Mouse (Mus musculus) c-Kit-positive CD71-positive TER-119-negative erythroid progenitor cells, embryonic 14.5 days (primary cell): ENCODE measurements around the gene Prkce.

Source experiments
- DNase-seq: peaks from one replicate; pipeline ENCODE4 v3.0.0-alpha.2; 2013; ENCODE audit warnings: low read depth

The Prkce gene

GRCm38 (mm10) chr17:86637311-86637710, 469.7 kb downstream of the Prkce start:
- no peak for DNase-seq

- no peak for DNase-seq
Observed at GRCm38 (mm10) chr17:86639279-86639678, 471.7 kb downstream of the Prkce start.

GRCm38 (mm10) chr17:86647226-86647625, 479.6 kb downstream of the Prkce start:
- no peak for DNase-seq

GRCm38 (mm10) chr17:86648856-86649435, 481.4 kb downstream of the Prkce start:
- no peak for DNase-seq

GRCm38 (mm10) chr17:86650241-86650640, 482.7 kb downstream of the Prkce start:
- DNase-seq: no peak

- no peak for DNase-seq
Observed at GRCm38 (mm10) chr17:86651091-86651490, 483.5 kb downstream of the Prkce start.

- DNase-seq: no peak
Observed at GRCm38 (mm10) chr17:86652751-86653150, 485.2 kb downstream of the Prkce start.

GRCm38 (mm10) chr17:86656369-86656768, 488.8 kb downstream of the Prkce start:
- DNase-seq: no peak

- DNase-seq: no peak
Observed at GRCm38 (mm10) chr17:86662301-86662700, 494.7 kb downstream of the Prkce start.

- DNase-seq: no peak
Observed at GRCm38 (mm10) chr17:86663471-86663870, 495.9 kb downstream of the Prkce start.

- DNase-seq: no peak
Observed at GRCm38 (mm10) chr17:86667836-86668600, 500.4 kb downstream of the Prkce start.

GRCm38 (mm10) chr17:86669641-86670373, 502.2 kb downstream of the Prkce start:
- DNase-seq: no peak

- no peak for DNase-seq
Observed at GRCm38 (mm10) chr17:86670731-86671130, 503.1 kb downstream of the Prkce start.

GRCm38 (mm10) chr17:86674971-86675370, 507.4 kb downstream of the Prkce start:
- DNase-seq: no peak

- DNase-seq: no peak
Observed at GRCm38 (mm10) chr17:86676336-86676735, 508.8 kb downstream of the Prkce start.

GRCm38 (mm10) chr17:86676909-86677308, 509.3 kb downstream of the Prkce start:
- no peak for DNase-seq

GRCm38 (mm10) chr17:86685263-86685662, 517.7 kb downstream of the Prkce start:
- DNase-seq: no peak

- no peak for DNase-seq
Observed at GRCm38 (mm10) chr17:86687021-86687420, 519.4 kb downstream of the Prkce start.

- DNase-seq: no peak
Observed at GRCm38 (mm10) chr17:86690871-86691390, 523.3 kb downstream of the Prkce start.

- no peak for DNase-seq
Observed at GRCm38 (mm10) chr17:86697751-86698150, 530.2 kb downstream of the Prkce start.

GRCm38 (mm10) chr17:86703336-86703735, 535.8 kb downstream of the Prkce start:
- DNase-seq: no peak

GRCm38 (mm10) chr17:86705236-86705635, 537.7 kb downstream of the Prkce start:
- no peak for DNase-seq

- no peak for DNase-seq
Observed at GRCm38 (mm10) chr17:86706467-86706866, 538.9 kb downstream of the Prkce start.
